Mouse (Mus musculus): ENCODE results near the gene Gtpbp4. TPM values are rescaled to one million over a fixed set of nuclear protein-coding genes. Genes with fewer than 3 reads are reported as not detected.

The Gtpbp4 gene
- 74.5 TPM for polyA plus RNA-seq (2014; fragmentation: Illumina TruSeq; extraction: RNeasy Lipid Tissue Mini Kit (QIAGEN cat#74804); ENCODE audit: low read depth, low replicate concordance)

GRCm38 (mm10) chr13:8995990-8996786 lies at the start of gene Gtpbp4:
Gene Gtpbp4, minus strand, starts transcription at chr13:8996083.

GRCm38 (mm10) chr13:8952563-8952962 lies 43.3 kb downstream of the Gtpbp4 start, which contains the start of gene Idi2:
Gene Idi2, plus strand, starts transcription at chr13:8952863.

GRCm38 (mm10) chr13:8948131-8948530 lies 47.8 kb downstream of the Gtpbp4 start, which contains the start of gene Gm9745:
Gene Gm9745, minus strand, starts transcription at chr13:8948231.

Other genes starting within 250 kb of the Gtpbp4 start
- 74.4 TPM for gene Wdr37, start 124.2 kb downstream of the Gtpbp4 start, polyA plus RNA-seq (2014; fragmentation: Illumina TruSeq; extraction: RNeasy Lipid Tissue Mini Kit (QIAGEN cat#74804); ENCODE audit: low read depth, low replicate concordance)
- 124 TPM for gene Idi1, start 110.6 kb downstream of the Gtpbp4 start, polyA plus RNA-seq (2014; fragmentation: Illumina TruSeq; extraction: RNeasy Lipid Tissue Mini Kit (QIAGEN cat#74804); ENCODE audit: low read depth, low replicate concordance)
- gene Gm9745, start 47.9 kb downstream of the Gtpbp4 start, polyA plus RNA-seq (2014; fragmentation: Illumina TruSeq; extraction: RNeasy Lipid Tissue Mini Kit (QIAGEN cat#74804); ENCODE audit: low read depth, low replicate concordance) = not detected
- not detected for gene Idi2, start 43.2 kb downstream of the Gtpbp4 start, polyA plus RNA-seq (2014; fragmentation: Illumina TruSeq; extraction: RNeasy Lipid Tissue Mini Kit (QIAGEN cat#74804); ENCODE audit: low read depth, low replicate concordance)
- 34.8 TPM for gene Larp4b, start 97.8 kb upstream of the Gtpbp4 start, polyA plus RNA-seq (2014; fragmentation: Illumina TruSeq; extraction: RNeasy Lipid Tissue Mini Kit (QIAGEN cat#74804); ENCODE audit: low read depth, low replicate concordance)

All from testis, adult 10 weeks (tissue).